ENCODE assay signal across 17 mouse cellular contexts in genomic region chr10:84675653-84676052, GRCm38 (mm10).
"Had no signal": no experiment of that assay in that cellular context is flagged by ENCODE, and none has a peak within 500 bp of the region (broad histone marks: within the 10 kb centered on the region; RNA-seq: fewer than 3 reads in every experiment).

No protein-coding gene starts in this region.

- H3K4me3 ChIP-seq: layer of hippocampus, adult 2 months; limb, embryonic 10.5 days; limb, embryonic 13.5 days; megakaryocyte, embryonic 14.5 days had no signal

- ATAC-seq: intestine, postnatal 0 days had no signal

- H3K9me3 ChIP-seq: limb, embryonic 10.5 days; limb, embryonic 13.5 days had no signal

- DNase-seq: kidney, adult 2 months; kidney, postnatal 25 days; layer of hippocampus, adult 9-11 months; lung, adult 2 months; lung, postnatal 14 days; midbrain, embryonic 14.5 days; thymus, postnatal 14 days; thymus, postnatal 4 days had no signal

- H3K27ac ChIP-seq: kidney, postnatal 0 days; layer of hippocampus, adult 2 months; limb, embryonic 10.5 days; limb, embryonic 13.5 days; macrophage; stomach, postnatal 0 days had no signal

- H3K4me2 ChIP-seq: limb, embryonic 13.5 days; midbrain, embryonic 11.5 days had no signal

- H3K4me1 ChIP-seq: limb, embryonic 10.5 days; limb, embryonic 13.5 days had no signal

- H3K27me3 ChIP-seq: limb, embryonic 13.5 days; megakaryocyte, embryonic 14.5 days had no signal

- H3K9ac ChIP-seq: limb, embryonic 13.5 days had no signal
